Mouse (Mus musculus) layer of hippocampus, adult 9-11 months (tissue): ENCODE measurements around the gene Ascl2.

Source experiments
- DNase-seq: peaks from one replicate; pipeline ENCODE4 v3.0.0; 2022

Gene Ascl2

GRCm38 (mm10) chr7:142997403-142998150 lies 28.5 kb upstream of the Ascl2 start:
- DNase-seq = no peak

DNA sequence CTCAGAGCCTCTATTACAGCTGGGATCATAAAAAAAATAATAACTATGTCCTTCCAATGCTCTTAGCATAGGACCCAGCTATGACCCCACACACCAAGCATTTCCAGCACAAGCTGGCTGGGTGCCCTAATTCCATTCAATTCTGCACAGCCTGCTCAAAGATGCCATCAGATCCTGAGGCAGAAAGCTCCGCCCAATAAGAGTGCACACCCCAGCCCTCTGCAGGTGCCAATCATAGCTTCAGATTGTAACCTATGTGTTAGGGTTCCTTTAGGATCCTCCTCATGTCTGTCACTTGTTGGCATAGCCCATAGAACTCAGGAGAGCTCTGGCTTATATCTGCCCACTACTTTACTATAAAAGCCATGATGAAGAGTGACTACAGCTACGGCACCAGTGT lies 27.9 kb upstream of the Ascl2 start:
- DNase-seq = no peak

DNA sequence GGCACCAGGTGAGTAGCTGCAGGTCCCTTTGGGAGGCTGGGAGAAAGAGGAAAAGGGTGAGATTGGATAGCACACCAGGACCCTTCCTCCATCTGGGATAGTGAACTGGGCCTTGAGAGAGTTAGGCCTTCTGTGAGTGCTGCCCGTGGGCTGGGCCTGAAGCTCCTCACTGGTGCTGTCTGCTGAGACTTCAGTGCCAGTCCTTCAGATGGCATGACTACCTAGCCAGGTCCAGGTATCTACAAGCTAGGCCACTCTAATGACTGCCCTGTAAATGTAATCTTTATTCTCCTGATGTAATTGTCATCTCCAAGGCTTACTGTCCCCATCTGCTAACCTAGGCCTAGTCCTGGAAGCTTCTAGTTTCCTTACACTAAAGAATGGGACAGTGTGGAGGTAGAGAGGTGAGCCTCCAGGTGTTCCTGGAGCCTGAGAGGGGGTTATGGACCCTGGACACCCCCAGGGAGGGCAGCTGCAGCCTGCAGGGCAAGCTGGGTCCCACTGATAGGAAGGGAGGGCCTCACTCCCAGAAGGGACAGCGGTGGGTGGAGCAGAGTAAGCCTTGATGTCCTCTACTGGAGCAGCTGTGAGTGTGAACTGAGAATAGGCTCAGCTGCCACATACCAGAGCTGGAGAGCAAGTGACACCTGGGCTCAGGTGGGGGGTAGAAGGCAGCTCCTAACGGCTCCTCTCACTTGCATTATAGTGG lies 26.7 kb upstream of the Ascl2 start:
- DNase-seq = no peak

- no peak for DNase-seq
Observed at GRCm38 (mm10) chr7:142995004-142995403, 25.9 kb upstream of the Ascl2 start.

DNA sequence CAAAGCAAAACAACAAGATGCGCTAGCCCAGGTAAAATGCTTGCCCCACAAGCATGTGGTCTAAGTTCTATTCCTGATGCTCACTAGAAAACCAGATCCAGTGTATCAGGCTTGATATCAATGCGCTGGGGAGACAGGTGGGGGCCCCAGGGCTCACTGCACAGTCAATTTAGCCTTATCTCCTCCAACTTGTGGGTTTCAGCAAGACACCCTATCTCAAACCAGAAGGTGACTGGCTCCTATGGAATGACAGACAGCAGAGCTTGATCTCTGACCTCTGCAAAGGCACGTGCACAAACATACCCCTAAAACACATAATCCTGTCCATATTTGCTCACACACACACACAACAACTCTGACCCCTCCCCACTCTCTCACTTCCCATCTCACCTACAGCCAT lies 18.7 kb upstream of the Ascl2 start:
- DNase-seq = no peak

DNA sequence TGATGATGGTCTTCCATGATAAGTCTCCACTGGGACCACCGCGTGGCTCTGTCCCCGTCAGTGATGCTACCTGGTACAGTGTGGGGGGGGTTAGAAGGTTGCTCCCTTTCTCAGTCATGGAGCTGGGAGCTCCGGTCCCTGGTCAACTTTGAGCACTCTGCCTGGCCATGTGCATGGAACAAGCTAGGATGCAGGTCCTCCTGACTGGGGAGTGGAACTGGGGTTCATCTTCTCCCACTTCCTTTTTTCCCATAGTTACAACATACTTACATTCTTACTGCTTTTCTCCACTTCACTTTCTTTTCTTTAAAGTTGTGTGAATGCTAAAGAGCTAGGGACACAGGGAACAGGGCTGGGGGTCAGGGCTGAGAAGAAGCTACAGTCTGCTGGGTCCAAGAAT lies 16.1 kb upstream of the Ascl2 start:
- DNase-seq = no peak

DNA sequence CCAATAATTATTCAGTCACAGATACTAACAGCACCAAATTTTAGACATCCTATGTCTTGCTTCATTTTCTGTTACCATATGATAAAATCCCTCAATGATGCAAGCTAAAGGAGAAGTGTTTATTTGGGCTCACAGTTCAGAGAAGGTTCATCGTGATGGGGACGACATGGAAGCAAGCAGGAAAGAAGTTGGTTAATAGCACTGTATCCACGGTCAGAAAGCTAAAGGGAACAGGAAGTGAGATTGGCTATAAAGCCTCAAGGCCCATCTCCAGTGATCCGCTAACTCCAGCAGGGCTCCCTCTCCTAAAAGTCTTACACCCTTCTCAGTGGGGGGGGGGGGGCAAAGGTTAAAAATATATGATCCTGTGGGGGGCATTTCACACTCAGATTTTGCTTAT lies 12.8 kb upstream of the Ascl2 start:
- DNase-seq = no peak

DNA sequence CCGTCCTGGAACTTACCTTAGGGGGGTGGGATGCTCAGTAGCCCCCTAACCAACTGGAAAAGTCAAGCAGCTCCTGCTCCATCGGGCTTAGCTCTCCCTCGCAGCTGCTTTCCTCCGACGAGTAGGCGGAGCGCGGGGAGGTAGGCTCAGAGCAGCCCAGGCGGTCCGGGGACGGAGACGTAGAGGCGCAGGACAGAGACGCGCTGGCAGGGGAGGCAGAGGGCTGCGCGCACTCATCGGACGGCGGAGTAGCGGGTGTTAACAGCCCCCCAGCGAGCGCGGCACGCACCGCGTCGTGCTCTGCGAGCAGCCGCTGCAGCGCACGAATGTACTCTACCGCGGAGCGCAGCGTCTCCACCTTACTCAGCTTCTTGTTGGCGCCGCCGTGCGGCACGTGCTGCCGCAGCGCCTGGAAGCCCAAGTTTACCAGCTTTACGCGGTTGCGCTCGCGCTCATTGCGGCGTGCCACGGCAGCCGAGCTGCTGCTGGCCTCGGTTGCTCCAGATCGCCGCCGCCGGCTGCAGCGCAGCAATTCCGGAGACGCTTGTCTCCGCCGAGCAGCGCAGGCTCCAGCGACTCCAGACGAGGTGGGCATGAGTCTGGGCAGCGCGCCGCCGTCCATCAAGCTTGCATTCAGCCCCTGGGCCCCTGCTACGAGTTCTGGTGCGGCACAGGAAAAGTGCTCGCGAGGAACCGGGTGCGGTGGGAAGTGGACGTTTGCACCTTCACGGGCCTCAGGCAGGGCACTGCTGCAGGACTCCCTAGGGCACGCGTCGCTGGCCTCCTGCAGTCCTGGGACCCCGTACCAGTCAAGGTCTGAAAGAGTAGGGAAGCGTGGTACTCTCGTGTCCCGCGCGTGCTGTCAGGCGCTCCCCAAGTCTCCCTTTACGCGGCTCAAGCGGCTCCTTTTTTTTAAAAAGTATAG lies 918 bp downstream of the Ascl2 start:
- peak; percentile 24 for DNase-seq

- no peak for DNase-seq
Observed at GRCm38 (mm10) chr7:142967414-142967883, 1.6 kb downstream of the Ascl2 start.

DNA sequence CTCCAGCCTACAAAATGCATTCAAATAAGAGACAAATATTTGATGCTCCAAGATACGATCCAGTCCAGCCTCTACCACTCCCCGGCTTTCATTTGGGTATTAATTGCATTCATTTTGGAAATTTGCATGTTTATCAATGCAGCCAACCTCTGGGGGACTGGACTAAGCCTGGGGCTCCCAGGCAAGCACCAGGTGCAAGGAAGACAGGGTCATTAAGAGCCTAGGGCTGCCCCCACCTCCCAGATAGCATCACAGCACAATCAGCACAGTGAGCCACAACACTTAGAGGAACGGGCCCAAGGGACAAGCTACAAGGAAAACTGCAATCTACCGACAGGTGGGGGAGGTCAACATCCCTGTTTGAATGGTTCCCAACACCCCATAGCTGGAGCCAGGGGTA lies 9.3 kb downstream of the Ascl2 start:
- DNase-seq = no peak

- no peak for DNase-seq
Observed at GRCm38 (mm10) chr7:142958817-142959216, 10.2 kb downstream of the Ascl2 start.

DNA sequence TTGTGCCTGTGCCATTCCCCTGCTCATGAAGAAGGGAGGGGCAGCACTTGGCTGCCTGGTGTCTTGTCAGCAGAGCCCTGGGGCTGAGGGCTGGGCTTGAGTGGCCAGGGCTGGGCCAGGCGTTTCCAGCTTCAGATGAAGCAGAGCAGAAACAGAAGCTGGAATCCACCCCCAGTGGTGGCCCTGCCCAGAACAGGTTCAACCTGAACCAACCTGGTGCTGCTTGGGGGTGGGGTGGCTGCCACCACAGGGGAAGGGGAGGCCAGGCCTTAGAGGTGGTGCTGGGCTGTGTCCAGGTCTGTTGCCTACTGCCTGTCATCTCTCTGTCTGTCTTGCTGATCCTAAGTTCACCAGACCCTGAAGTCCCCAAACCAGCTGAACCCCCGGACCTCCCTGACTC lies 13.0 kb downstream of the Ascl2 start:
- no peak for DNase-seq

DNA sequence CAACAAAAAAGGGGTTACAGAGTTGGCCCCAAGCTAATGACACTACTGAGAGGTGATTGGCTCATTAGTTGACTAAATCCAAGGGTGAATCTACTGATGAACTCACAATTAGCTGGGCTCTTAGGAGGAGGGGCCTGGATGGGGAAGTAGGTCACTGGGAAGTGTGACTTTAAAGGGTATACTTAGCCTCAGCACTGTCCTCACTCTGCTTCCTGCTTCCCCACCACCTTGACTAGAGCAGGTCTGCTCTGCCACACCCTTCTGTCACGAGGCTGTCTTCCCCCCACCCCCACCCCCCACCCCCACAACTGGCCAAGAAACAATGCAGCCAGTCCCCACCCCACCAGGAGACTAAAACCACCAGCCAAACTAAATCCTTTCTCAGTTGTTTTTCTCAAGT lies 19.5 kb downstream of the Ascl2 start:
- no peak for DNase-seq

GRCm38 (mm10) chr7:142937631-142938030 lies 31.4 kb downstream of the Ascl2 start:
- no peak for DNase-seq

DNA sequence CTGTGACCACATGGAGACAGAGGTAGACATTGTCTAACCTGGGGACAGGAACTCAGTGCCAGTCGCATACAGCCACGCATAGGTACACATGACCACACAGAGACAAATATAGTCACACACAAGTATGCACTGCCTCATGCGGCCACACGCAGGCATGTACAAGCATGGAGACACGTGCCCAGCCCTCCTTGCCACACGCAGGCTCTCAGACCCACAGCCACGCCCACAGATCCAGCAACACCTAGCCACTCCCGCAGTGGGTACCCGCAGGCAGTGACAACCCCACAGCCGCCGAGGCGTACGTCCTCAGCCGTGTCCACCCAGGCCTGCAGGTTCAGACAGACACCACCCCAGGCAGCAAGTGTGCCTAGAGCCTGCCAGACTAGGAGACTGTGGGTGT lies 33.4 kb downstream of the Ascl2 start:
- DNase-seq = no peak

DNA sequence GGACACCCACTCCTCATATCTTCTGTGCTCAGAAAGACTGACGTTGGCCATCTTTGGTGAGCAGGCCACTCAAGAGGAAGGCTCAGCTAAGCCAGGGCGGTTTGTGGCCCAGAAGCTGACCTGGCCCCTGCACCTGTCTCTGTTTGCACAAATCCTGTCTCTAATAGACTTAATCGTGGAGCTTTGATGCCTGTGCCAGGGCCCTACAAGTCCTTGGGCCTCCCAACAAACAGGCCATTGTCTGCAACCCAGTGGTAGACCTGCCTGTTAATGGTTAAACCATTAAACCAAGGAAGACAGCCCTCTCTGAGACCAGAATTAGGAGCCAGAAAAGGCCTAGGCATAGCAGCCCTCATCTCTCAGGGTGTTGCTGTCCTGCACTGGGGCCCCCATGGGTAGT lies 36.6 kb downstream of the Ascl2 start:
- no peak for DNase-seq

- DNase-seq = no peak
Observed at GRCm38 (mm10) chr7:142931028-142931427, 38.0 kb downstream of the Ascl2 start, which contains the start of gene Th. Gene Th (minus strand): TSS chr7:142931128.

- no peak for DNase-seq
Observed at GRCm38 (mm10) chr7:142929516-142929915, 39.5 kb downstream of the Ascl2 start.

DNA sequence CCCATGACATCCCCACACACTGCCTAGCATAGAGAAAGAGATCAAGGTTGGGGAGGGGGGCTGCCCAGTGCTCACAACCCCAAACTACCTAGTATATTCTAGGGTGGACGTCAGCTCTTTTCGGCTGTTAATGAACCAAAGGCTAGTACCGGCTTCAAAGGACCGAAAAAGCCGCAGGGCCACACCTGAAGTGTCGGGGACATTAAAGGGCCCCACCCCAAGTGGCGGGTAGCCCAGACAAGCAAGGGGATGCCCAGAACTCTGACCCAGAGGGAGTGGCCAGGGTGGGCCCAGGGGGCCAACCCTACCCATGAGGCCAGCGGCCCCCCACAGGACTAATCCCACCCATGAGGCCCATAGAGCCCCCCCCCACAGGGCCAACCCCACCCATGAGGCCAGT lies 41.8 kb downstream of the Ascl2 start:
- no peak for DNase-seq

- peak; percentile 60 for DNase-seq
Observed at GRCm38 (mm10) chr7:142918641-142919628, 50.1 kb downstream of the Ascl2 start.

GRCm38 (mm10) chr7:142917659-142918058 lies 51.4 kb downstream of the Ascl2 start:
- DNase-seq = no peak
